Mouse (Mus musculus): ENCODE data around the gene Exoc3l. TPM values are rescaled to one million over a fixed set of nuclear protein-coding genes. Genes with fewer than 3 reads are reported as not detected.
"Not testable (repeated sequence)": the region's sequence is repeated elsewhere in the genome, so short reads cannot be mapped to it uniquely, and the experiment has no call there.

The Exoc3l gene
- total RNA-seq, 1 experiment from 2014 or later: 4.0 TPM

- no peak for ATAC-seq (replicated peaks in 1 of 2; ENCODE audit: insufficient read depth in 1 of 2, low FRiP score in 2 of 2, low TSS enrichment in 1 of 2, low read depth in 1 of 2, poor library complexity in 2 of 2, severe bottlenecking in 2 of 2)
Observed at GRCm38 (mm10) chr8:105299962-105300361, 4.1 kb upstream of the Exoc3l start.

GRCm38 (mm10) chr8:105298351-105299252 is 2.7 kb upstream of the Exoc3l start:
- no peak for ATAC-seq (replicated peaks in 1 of 2; ENCODE audit: insufficient read depth in 1 of 2, low FRiP score in 2 of 2, low TSS enrichment in 1 of 2, low read depth in 1 of 2, poor library complexity in 2 of 2, severe bottlenecking in 2 of 2)

- ATAC-seq (replicated peaks in 1 of 2; ENCODE audit: insufficient read depth in 1 of 2, low FRiP score in 2 of 2, low TSS enrichment in 1 of 2, low read depth in 1 of 2, poor library complexity in 2 of 2, severe bottlenecking in 2 of 2): peak; percentile 83 to 92
Observed at GRCm38 (mm10) chr8:105297511-105298192, 1.8 kb upstream of the Exoc3l start, which contains the start of gene E2f4. Gene E2f4 (plus strand): TSS chr8:105297663.

- ATAC-seq (replicated peaks in 1 of 2; ENCODE audit: insufficient read depth in 1 of 2, low FRiP score in 2 of 2, low TSS enrichment in 1 of 2, low read depth in 1 of 2, poor library complexity in 2 of 2, severe bottlenecking in 2 of 2): no peak
Observed at GRCm38 (mm10) chr8:105295256-105295655, 645 bp downstream of the Exoc3l start.

- no peak for ATAC-seq (replicated peaks in 1 of 2; ENCODE audit: insufficient read depth in 1 of 2, low FRiP score in 2 of 2, low TSS enrichment in 1 of 2, low read depth in 1 of 2, poor library complexity in 2 of 2, severe bottlenecking in 2 of 2)
Observed at GRCm38 (mm10) chr8:105294776-105295175, 1.1 kb downstream of the Exoc3l start.

- ATAC-seq (replicated peaks in 1 of 2; ENCODE audit: insufficient read depth in 1 of 2, low FRiP score in 2 of 2, low TSS enrichment in 1 of 2, low read depth in 1 of 2, poor library complexity in 2 of 2, severe bottlenecking in 2 of 2): no peak
Observed at GRCm38 (mm10) chr8:105293405-105293804, 2.5 kb downstream of the Exoc3l start.

- ATAC-seq (replicated peaks in 1 of 2; ENCODE audit: insufficient read depth in 1 of 2, low FRiP score in 2 of 2, low TSS enrichment in 1 of 2, low read depth in 1 of 2, poor library complexity in 2 of 2, severe bottlenecking in 2 of 2): no peak
Observed at GRCm38 (mm10) chr8:105292471-105292870, 3.4 kb downstream of the Exoc3l start.

GRCm38 (mm10) chr8:105291802-105292201 is 4.1 kb downstream of the Exoc3l start:
- not testable (repeated sequence) for ATAC-seq (replicated peaks in 1 of 2; ENCODE audit: insufficient read depth in 1 of 2, low FRiP score in 2 of 2, low TSS enrichment in 1 of 2, low read depth in 1 of 2, poor library complexity in 2 of 2, severe bottlenecking in 2 of 2)

- not testable (repeated sequence) for ATAC-seq (replicated peaks in 1 of 2; ENCODE audit: insufficient read depth in 1 of 2, low FRiP score in 2 of 2, low TSS enrichment in 1 of 2, low read depth in 1 of 2, poor library complexity in 2 of 2, severe bottlenecking in 2 of 2)
Observed at GRCm38 (mm10) chr8:105291364-105291763, 4.5 kb downstream of the Exoc3l start.

- peak; percentile 35 to 49; a peak in 3 of 4 replicates for ATAC-seq (replicated peaks in 1 of 2; ENCODE audit: insufficient read depth in 1 of 2, low FRiP score in 2 of 2, low TSS enrichment in 1 of 2, low read depth in 1 of 2, poor library complexity in 2 of 2, severe bottlenecking in 2 of 2)
Observed at GRCm38 (mm10) chr8:105290554-105291314, 5.2 kb downstream of the Exoc3l start.

- ATAC-seq (replicated peaks in 1 of 2; ENCODE audit: insufficient read depth in 1 of 2, low FRiP score in 2 of 2, low TSS enrichment in 1 of 2, low read depth in 1 of 2, poor library complexity in 2 of 2, severe bottlenecking in 2 of 2): no peak
Observed at GRCm38 (mm10) chr8:105289805-105290460, 6.0 kb downstream of the Exoc3l start, which contains the start of gene 4931428F04Rik. Gene 4931428F04Rik (minus strand): TSS chr8:105289864.

- ATAC-seq (replicated peaks in 1 of 2; ENCODE audit: insufficient read depth in 1 of 2, low FRiP score in 2 of 2, low TSS enrichment in 1 of 2, low read depth in 1 of 2, poor library complexity in 2 of 2, severe bottlenecking in 2 of 2): peak; percentile 79 to 90
Observed at GRCm38 (mm10) chr8:105288958-105289732, 6.8 kb downstream of the Exoc3l start.

GRCm38 (mm10) chr8:105288231-105288630 is 7.7 kb downstream of the Exoc3l start:
- ATAC-seq (replicated peaks in 1 of 2; ENCODE audit: insufficient read depth in 1 of 2, low FRiP score in 2 of 2, low TSS enrichment in 1 of 2, low read depth in 1 of 2, poor library complexity in 2 of 2, severe bottlenecking in 2 of 2): no peak

GRCm38 (mm10) chr8:105286907-105287306 is 9.0 kb downstream of the Exoc3l start:
- ATAC-seq (replicated peaks in 1 of 2; ENCODE audit: insufficient read depth in 1 of 2, low FRiP score in 2 of 2, low TSS enrichment in 1 of 2, low read depth in 1 of 2, poor library complexity in 2 of 2, severe bottlenecking in 2 of 2): no peak

- no peak for ATAC-seq (replicated peaks in 1 of 2; ENCODE audit: insufficient read depth in 1 of 2, low FRiP score in 2 of 2, low TSS enrichment in 1 of 2, low read depth in 1 of 2, poor library complexity in 2 of 2, severe bottlenecking in 2 of 2)
Observed at GRCm38 (mm10) chr8:105285514-105285913, 10.4 kb downstream of the Exoc3l start.

GRCm38 (mm10) chr8:105283074-105283473 is 12.8 kb downstream of the Exoc3l start:
- peak; percentile 43 to 59; a peak in 3 of 4 replicates for ATAC-seq (replicated peaks in 1 of 2; ENCODE audit: insufficient read depth in 1 of 2, low FRiP score in 2 of 2, low TSS enrichment in 1 of 2, low read depth in 1 of 2, poor library complexity in 2 of 2, severe bottlenecking in 2 of 2)
